Mouse (Mus musculus) forebrain, embryonic 16.5 days (tissue): ENCODE measurements at regions not wholly inside any gene's neighbourhood (a gene's known extent, or its start where the extent isn't known, plus 50 kb on each side); places are given as distances from the start of the nearest gene placed in this dataset.

Experiments used
- ATAC-seq: fragments of 200-750 bp; cut with Nextera tagmentation; 2 replicates; pipeline ENCODE4 v1.8.0; 2017; ENCODE audit warnings: mild to moderate bottlenecking, moderate library complexity
- H3K27ac ChIP-seq: fragments of 300-500 bp; sonication (generic); 2 replicates; pipeline ENCODE4 v1.5.1; 2014; ENCODE audit warnings: low read length, control low read depth
- H3K27me3 ChIP-seq: fragments of 300-500 bp; sonication (generic); replicated peaks from 2 replicates; pipeline ENCODE4 v1.6.1; 2014; ENCODE audit warnings: low read length; ENCODE audit not compliant: control insufficient read depth, insufficient read depth
- H3K36me3 ChIP-seq: fragments of 300-500 bp; sonication (generic); 2 replicates; pipeline ENCODE4 v1.6.1; 2014; ENCODE audit not compliant: control insufficient read depth, insufficient read depth
- H3K4me1 ChIP-seq: fragments of 300-500 bp; sonication (generic); replicated peaks from 2 replicates; pipeline ENCODE4 v1.6.1; 2014; ENCODE audit warnings: low read length; ENCODE audit not compliant: control insufficient read depth, insufficient read depth
- H3K4me2 ChIP-seq: fragments of 300-500 bp; sonication (generic); 2 replicates; pipeline ENCODE4 v1.6.1; 2014; ENCODE audit warnings: mild to moderate bottlenecking, low read length, control low read depth
- H3K4me3 ChIP-seq: fragments of 300-500 bp; sonication (generic); replicated peaks from 2 replicates; pipeline ENCODE4 v1.5.1; 2014; ENCODE audit warnings: mild to moderate bottlenecking, low read length, control low read depth
- H3K9ac ChIP-seq: fragments of 300-500 bp; sonication (generic); replicated peaks from 2 replicates; pipeline ENCODE4 v1.6.1; 2014; ENCODE audit warnings: low read depth, low read length, control low read depth
- H3K9me3 ChIP-seq: fragments of 300-500 bp; sonication (generic); 2 replicates; pipeline ENCODE4 v1.6.1; 2016; ENCODE audit warnings: low read length; ENCODE audit not compliant: control insufficient read depth
- WGBS: fragments of 180-500 bp; shearing (Covaris S2); extraction: QIAGEN DNeasy Blood & Tissue Kit; methylation state at CpG from one replicate; pipeline ENCODE4 v1.1.7; 2014; 5-methylcytosine and 5-hydroxymethylcytosine counted together

- Histone ChIP-seq H3K27me3 (no peaks in the 10 kb centered on the region), H3K4me3 (no peak overlapping the region), H3K27ac (no peak overlapping the region), H3K4me1 (no peaks in the 10 kb centered on the region), H3K9ac (no peak overlapping the region), H3K9me3 (no peaks in the 10 kb centered on the region), H3K36me3 (no peaks in the 10 kb centered on the region), H3K4me2 (no peak overlapping the region)
- ATAC-seq, result no peak
- WGBS, result 80% methylated on average over 12 of the region's 12 CpGs
Observed at GRCm38 (mm10) chr4:105316478-105317206, 159.5 kb downstream of the Plpp3 start.

GRCm38 (mm10) chr4:105318421-105318820 is 161.3 kb downstream of the Plpp3 start:
- Histone ChIP-seq H3K36me3 (no peaks in the 10 kb centered on the region), H3K9ac (no peak overlapping the region), H3K4me1 (no peaks in the 10 kb centered on the region), H3K27ac (no peak overlapping the region), H3K27me3 (no peaks in the 10 kb centered on the region), H3K4me2 (no peak overlapping the region), H3K4me3 (no peak overlapping the region), H3K9me3 (no peaks in the 10 kb centered on the region)
- 82% methylated on average over 2 of the region's 2 CpGs for WGBS
- ATAC-seq, result no peak

- Histone ChIP-seq H3K27ac (no peak overlapping the region), H3K4me2 (no peak overlapping the region), H3K9me3 (no peaks in the 10 kb centered on the region), H3K4me3 (no peak overlapping the region), H3K4me1 (no peaks in the 10 kb centered on the region), H3K9ac (no peak overlapping the region), H3K27me3 (no peaks in the 10 kb centered on the region), H3K36me3 (no peaks in the 10 kb centered on the region)
- whole genome bisulfite sequencing, result 70% methylated on average over 1 of the region's 1 CpGs
- no peak for ATAC-seq
Observed at GRCm38 (mm10) chr4:105323446-105323845, 166.3 kb downstream of the Plpp3 start.

- H3K4me1 ChIP-seq, result peaks cover 3% of the 10 kb centered on the region
- H3K4me3 ChIP-seq, result no peak overlapping the region
- WGBS, result 31% methylated on average over 3 of the region's 3 CpGs
- no peak overlapping the region for H3K27ac ChIP-seq
- no peak overlapping the region for H3K4me2 ChIP-seq
- ATAC-seq, result no peak
- no peaks in the 10 kb centered on the region for H3K27me3 ChIP-seq
- no peak overlapping the region for H3K9ac ChIP-seq
- no peaks in the 10 kb centered on the region for H3K9me3 ChIP-seq
- no peaks in the 10 kb centered on the region for H3K36me3 ChIP-seq
Observed at GRCm38 (mm10) chr4:105326989-105327388, 169.8 kb downstream of the Plpp3 start.

GRCm38 (mm10) chr4:105327711-105328471 is 170.7 kb downstream of the Plpp3 start:
- Histone ChIP-seq H3K4me3 (no peak overlapping the region), H3K4me2 (no peak overlapping the region), H3K4me1 (peaks cover 3% of the 10 kb centered on the region), H3K9me3 (no peaks in the 10 kb centered on the region), H3K36me3 (no peaks in the 10 kb centered on the region), H3K27ac (no peak overlapping the region), H3K9ac (no peak overlapping the region), H3K27me3 (no peaks in the 10 kb centered on the region)
- no peak for ATAC-seq
- 42% methylated on average over 5 of the region's 5 CpGs for WGBS

GRCm38 (mm10) chr4:105328776-105329175 is 171.6 kb downstream of the Plpp3 start:
- Histone ChIP-seq H3K9ac (no peak overlapping the region), H3K36me3 (no peaks in the 10 kb centered on the region), H3K4me1 (peaks cover 3% of the 10 kb centered on the region), H3K4me2 (no peak overlapping the region), H3K27me3 (no peaks in the 10 kb centered on the region), H3K4me3 (no peak overlapping the region), H3K9me3 (no peaks in the 10 kb centered on the region), H3K27ac (no peak overlapping the region)
- WGBS, result 70% methylated on average over 10 of the region's 10 CpGs
- ATAC-seq, result no peak

GRCm38 (mm10) chr4:105332081-105332480 is 174.9 kb downstream of the Plpp3 start:
- 77% methylated on average over 10 of the region's 10 CpGs for WGBS
- no peaks in the 10 kb centered on the region for H3K9me3 ChIP-seq
- no peak overlapping the region for H3K4me2 ChIP-seq
- H3K27ac ChIP-seq, result no peak overlapping the region
- ATAC-seq, result no peak
- no peaks in the 10 kb centered on the region for H3K36me3 ChIP-seq
- no peaks in the 10 kb centered on the region for H3K27me3 ChIP-seq
- H3K4me1 ChIP-seq, result peaks cover 5% of the 10 kb centered on the region
- H3K4me3 ChIP-seq, result no peak overlapping the region
- H3K9ac ChIP-seq, result no peak overlapping the region

GRCm38 (mm10) chr4:105335872-105336271 is 178.7 kb downstream of the Plpp3 start:
- Histone ChIP-seq H3K9ac (no peak overlapping the region), H3K4me3 (no peak overlapping the region), H3K4me1 (peaks cover 3% of the 10 kb centered on the region; the same call in 1 of the 2 replicates), H3K9me3 (no peaks in the 10 kb centered on the region), H3K27me3 (no peaks in the 10 kb centered on the region), H3K36me3 (no peaks in the 10 kb centered on the region), H3K27ac (no peak overlapping the region), H3K4me2 (no peak overlapping the region)
- WGBS, result 9% methylated on average over 1 of the region's 1 CpGs
- ATAC-seq, result peak; percentile 33; the same call in 1 of the 2 replicates

GRCm38 (mm10) chr4:105336557-105336956 is 179.4 kb downstream of the Plpp3 start:
- no peak overlapping the region for H3K9ac ChIP-seq
- H3K27me3 ChIP-seq, result no peaks in the 10 kb centered on the region
- no peak overlapping the region for H3K27ac ChIP-seq
- no peak overlapping the region for H3K4me2 ChIP-seq
- no peak overlapping the region for H3K4me3 ChIP-seq
- H3K36me3 ChIP-seq, result no peaks in the 10 kb centered on the region
- ATAC-seq, result no peak
- H3K4me1 ChIP-seq, result peaks cover 3% of the 10 kb centered on the region; the same call in 1 of the 2 replicates
- 66% methylated on average over 4 of the region's 4 CpGs for WGBS
- no peaks in the 10 kb centered on the region for H3K9me3 ChIP-seq
